Mouse (Mus musculus) G1E (cell line): ENCODE results near the gene Myrf. TPM values are rescaled to one million over a fixed set of nuclear protein-coding genes. Genes with fewer than 3 reads are reported as not detected.
A peak's percentile ranks its signal among the peaks of the same experiment; 100 is the strongest.

Source experiments
- ATAC-seq: 2 replicates; pipeline ENCODE4 v1.8.0; 2016; ENCODE audit warnings: mild to moderate bottlenecking; ENCODE audit not compliant: insufficient number of reproducible peaks, poor library complexity, low FRiP score, severe bottlenecking; ENCODE audit errors: extremely low read depth
- DNase-seq: peaks from one replicate; pipeline ENCODE4 v3.0.0; 2012; ENCODE audit warnings: low spot score
- H3K27me3 ChIP-seq: 2 replicates; pipeline ENCODE4 v1.6.1; 2012; ENCODE audit warnings: mild to moderate bottlenecking, low read length, inconsistent platforms; ENCODE audit not compliant: insufficient read depth
- H3K36me3 ChIP-seq: replicated peaks from 2 replicates; pipeline ENCODE3; 2012; ENCODE audit warnings: mild to moderate bottlenecking, inconsistent platforms
- H3K4me1 ChIP-seq: 2 replicates; pipeline ENCODE4 v1.6.1; 2012; ENCODE audit warnings: low read depth, low read length, inconsistent platforms, mixed read lengths; ENCODE audit not compliant: insufficient read depth
- H3K4me3 ChIP-seq: 2 replicates; pipeline ENCODE4 v1.5.1; 2012; ENCODE audit warnings: low read depth, mild to moderate bottlenecking, inconsistent platforms, low read length, moderate library complexity, mixed read lengths
- H3K9me3 ChIP-seq: replicated peaks from 2 replicates; pipeline ENCODE4 v1.6.1; 2012; ENCODE audit warnings: inconsistent platforms
- CTCF ChIP-seq: IDR thresholded peaks from 2 replicates; pipeline ENCODE4 v1.5.1; 2012; ENCODE audit warnings: low read depth, low read length, inconsistent platforms, mixed read lengths
- GATA1 ChIP-seq: IDR thresholded peaks from 2 replicates; pipeline ENCODE4 v1.6.1; 2012; ENCODE audit warnings: borderline replicate concordance, low read length, inconsistent platforms, mixed read lengths
- GATA2 ChIP-seq: IDR thresholded peaks from 2 replicates; pipeline ENCODE4 v1.6.1; 2012; ENCODE audit warnings: low read depth, low read length, inconsistent platforms, borderline replicate concordance
- POLR2AphosphoS5 ChIP-seq: IDR thresholded peaks from 2 replicates; pipeline ENCODE4 v1.6.1; 2012; ENCODE audit warnings: low read depth, low read length, inconsistent platforms; ENCODE audit not compliant: insufficient replicate concordance
- TAL1 ChIP-seq: conservative IDR thresholded peaks from 2 replicates; pipeline ENCODE4 v1.6.1; 2012; ENCODE audit warnings: low read depth, low read length, inconsistent platforms, mixed read lengths
- polyA plus RNA-seq: library from polyadenylated mRNA; stranded (reverse); fragments of >175 nt; gene quantifications from 2 replicates; pipeline ENCODE4 v1.2.3, GENCODE M21; 2012
- total RNA-seq, 2 experiments: library from RNA; stranded (forward) in 1 of 2; stranded (reverse) in 1 of 2; fragments of 200-1000 nt in 1 of 2; fragments of >200 nt in 1 of 2; fragmentation: Nextera tagmentation in 1 of 2; gene quantifications; 2 replicates each; pipeline ENCODE4 v1.2.3; 2014 to 2017

Gene Myrf
- total and polyA plus RNA-seq, 3 experiments, result 0.22 TPM; not detected in 2

- ATAC-seq (peak; percentile 62; the same call in 1 of the 2 replicates), DNase-seq (peak; percentile 85)
- Histone ChIP-seq H3K4me3 (peak within 1 kb of the TSS; percentile 75), H3K27me3 (no peaks in the 10 kb centered on the region), H3K9me3 (no peaks in the 10 kb centered on the region), H3K4me1 (peaks cover 56% of the 10 kb centered on the region), H3K36me3 (peaks cover 74% of the 10 kb centered on the region)
- TF ChIP-seq CTCF (no peak), GATA2 (no peak), POLR2AphosphoS5 (no peak), GATA1 (no peak), TAL1 (no peak)
These were observed 36.5 kb downstream of the Myrf start, which contains the start of the genes Tmem258 and Fen1 for GRCm38 (mm10) chr19:10203848-10204615. Gene Tmem258 (plus strand): TSS chr19:10204014. Gene Fen1 (minus strand): TSS chr19:10204169.

GRCm38 (mm10) chr19:10203146-10203847 lies 37.3 kb downstream of the Myrf start:
- DNase-seq (peak; percentile 38), ATAC-seq (no peak)
- Histone ChIP-seq H3K27me3 (no peaks in the 10 kb centered on the region), H3K36me3 (peaks cover 68% of the 10 kb centered on the region), H3K9me3 (no peaks in the 10 kb centered on the region), H3K4me1 (peaks cover 58% of the 10 kb centered on the region), H3K4me3 (peak overlapping the region; percentile 75)
- TF ChIP-seq TAL1, result peak; percentile 42; the same call in 1 of the 2 replicates
- no peak for TF ChIP-seq CTCF

DNA sequence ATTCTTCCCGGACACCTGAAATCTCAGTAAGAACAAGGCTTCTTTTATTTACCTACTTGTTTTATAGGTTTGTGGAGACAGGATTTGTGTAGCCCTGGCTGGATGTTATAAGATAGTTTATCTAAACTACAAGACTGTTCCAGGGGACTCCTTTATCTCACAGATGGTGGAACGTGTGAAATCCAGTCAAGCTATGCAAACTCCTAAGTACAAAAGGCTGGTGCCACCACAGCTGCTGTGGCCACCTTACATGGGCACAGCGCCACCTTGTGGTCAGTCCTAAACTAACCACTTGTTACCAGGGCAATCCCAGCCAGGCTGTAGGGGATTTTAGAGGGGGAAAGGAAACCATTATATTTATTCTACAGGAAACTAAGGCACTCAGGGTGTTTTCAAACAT lies 41.8 kb downstream of the Myrf start:
- peaks cover 81% of the 10 kb centered on the region for H3K36me3 ChIP-seq
- H3K9me3 ChIP-seq, result no peaks in the 10 kb centered on the region
- no peaks in the 10 kb centered on the region for H3K27me3 ChIP-seq
- no peak overlapping the region for H3K4me3 ChIP-seq
- DNase-seq (peak; percentile 72), ATAC-seq (peak; percentile 48; the same call in 1 of the 2 replicates)
- H3K4me1 ChIP-seq, result peaks cover 71% of the 10 kb centered on the region
- TF ChIP-seq GATA1, result no peak
- TF ChIP-seq CTCF, result peak; percentile 48
- no peak for TF ChIP-seq POLR2AphosphoS5
- peak; percentile 34; the same call in 1 of the 2 replicates for TF ChIP-seq TAL1
- no peak for TF ChIP-seq GATA2

DNA sequence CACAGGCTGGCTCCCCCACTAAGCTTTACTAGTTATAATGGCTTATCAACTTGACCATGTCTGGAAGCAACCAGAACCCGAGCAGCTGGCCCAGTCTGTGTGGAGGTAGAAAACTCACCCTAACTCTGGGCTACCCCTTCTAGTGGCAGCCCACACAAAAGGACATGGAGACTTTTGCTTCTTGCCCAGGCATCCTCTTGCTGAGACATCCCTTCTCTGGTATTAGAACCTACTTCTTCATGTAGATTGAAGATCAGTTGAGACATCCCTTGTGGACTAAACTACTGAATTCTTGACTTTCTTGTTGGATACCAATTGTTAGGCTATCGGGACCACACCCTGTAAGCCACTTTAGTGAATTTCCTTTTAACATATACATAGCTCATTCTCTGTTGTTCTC lies 42.3 kb downstream of the Myrf start:
- peaks cover 85% of the 10 kb centered on the region for H3K36me3 ChIP-seq
- DNase-seq (no peak), ATAC-seq (no peak)

DNA sequence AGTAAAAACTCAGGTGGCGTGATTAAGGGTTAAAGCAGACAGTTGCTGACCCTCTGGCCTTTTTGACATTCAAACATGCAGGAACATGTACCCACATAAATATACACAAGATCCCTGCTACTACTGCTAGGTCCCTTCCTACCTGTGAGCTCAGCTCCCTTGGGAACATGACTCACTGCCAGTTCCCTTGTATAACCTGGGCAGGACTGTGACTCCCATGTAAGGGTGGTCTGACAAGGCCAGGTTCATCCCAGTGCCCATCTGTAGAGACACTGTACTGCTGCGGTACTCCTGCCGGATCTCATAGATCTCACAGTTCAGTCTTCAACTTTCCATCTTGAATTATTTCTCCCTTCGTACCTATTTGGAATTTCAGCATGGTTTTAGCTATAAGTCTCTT lies 43.4 kb downstream of the Myrf start:
- Histone ChIP-seq H3K9me3 (no peaks in the 10 kb centered on the region), H3K27me3 (no peaks in the 10 kb centered on the region), H3K4me3 (no peak overlapping the region), H3K4me1 (peaks cover 80% of the 10 kb centered on the region), H3K36me3 (peaks cover 94% of the 10 kb centered on the region)
- DNase-seq, result no peak
- TF ChIP-seq POLR2AphosphoS5 (peak; percentile 92; the same call in 1 of the 2 replicates), CTCF (no peak)
- ATAC-seq, result no peak

More for the DNA sequence above, 42.3 kb downstream of the Myrf start:
- Histone ChIP-seq H3K4me1 (peaks cover 74% of the 10 kb centered on the region), H3K4me3 (no peak overlapping the region), H3K27me3 (no peaks in the 10 kb centered on the region), H3K9me3 (no peaks in the 10 kb centered on the region)
- TF ChIP-seq POLR2AphosphoS5 (0 out of 2 replicates have a peak, but pooled peaks have one; percentile 28), GATA1 (no peak)

DNA sequence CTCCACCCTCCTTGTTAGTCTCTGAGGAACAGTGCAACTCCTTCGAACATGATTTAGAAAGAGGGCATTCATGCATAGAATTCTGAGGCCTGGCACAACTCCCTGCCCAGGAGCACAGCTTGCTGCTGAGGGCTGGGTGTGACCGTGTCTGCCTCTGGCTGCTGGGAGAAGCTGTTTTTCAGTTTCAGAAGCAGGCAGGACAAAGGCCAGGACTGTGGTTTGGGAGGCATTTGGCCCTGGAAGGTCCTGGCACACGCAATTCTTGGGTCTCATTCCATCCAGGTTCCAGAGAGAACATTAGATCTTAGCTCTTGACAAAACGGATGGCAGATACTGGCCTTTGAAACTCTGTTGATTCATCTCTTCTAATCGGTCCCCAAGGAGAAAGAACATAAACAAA lies 45.3 kb downstream of the Myrf start:
- no peak for DNase-seq
- no peak for TF ChIP-seq POLR2AphosphoS5
- no peak for TF ChIP-seq GATA1
- no peak for TF ChIP-seq CTCF
- TF ChIP-seq GATA2, result no peak
- no peaks in the 10 kb centered on the region for H3K27me3 ChIP-seq
- no peaks in the 10 kb centered on the region for H3K9me3 ChIP-seq
- peaks cover 83% of the 10 kb centered on the region for H3K4me1 ChIP-seq
- ATAC-seq, result no peak
- peaks cover 94% of the 10 kb centered on the region for H3K36me3 ChIP-seq
- H3K4me3 ChIP-seq, result no peak overlapping the region
